Mouse (Mus musculus) limb, embryonic 12.5 days (tissue): ENCODE measurements around the gene Ucp3. TPM values are rescaled to one million over a fixed set of nuclear protein-coding genes. Genes with fewer than 3 reads are reported as not detected.
A peak's percentile ranks its signal among the peaks of the same experiment; 100 is the strongest.
"Not testable (repeated sequence)": the region's sequence is repeated elsewhere in the genome, so short reads cannot be mapped to it uniquely, and the experiment has no call there.

Source experiments
- ATAC-seq: fragments of 200-750 bp; cut with Nextera tagmentation; 2 replicates; pipeline ENCODE4 v1.8.0; 2017; ENCODE audit warnings: low read depth, moderate TSS enrichment; ENCODE audit not compliant: insufficient number of reproducible peaks, insufficient read depth, low FRiP score, low TSS enrichment
- H3K27ac ChIP-seq: fragments of 300-500 bp; sonication (generic); 2 replicates; pipeline ENCODE4 v1.5.1; 2016; ENCODE audit warnings: mild to moderate bottlenecking, moderate library complexity
- H3K27me3 ChIP-seq: fragments of 300-500 bp; sonication (generic); 2 replicates; pipeline ENCODE4 v1.6.1; 2016; ENCODE audit warnings: mild to moderate bottlenecking, moderate library complexity
- H3K36me3 ChIP-seq: fragments of 300-500 bp; sonication (generic); 2 replicates; pipeline ENCODE4 v1.6.1; 2016; ENCODE audit warnings: mild to moderate bottlenecking, moderate library complexity
- H3K4me1 ChIP-seq: fragments of 300-500 bp; sonication (generic); replicated peaks from 2 replicates; pipeline ENCODE4 v1.6.1; 2016
- H3K4me2 ChIP-seq: fragments of 300-500 bp; sonication (generic); 2 replicates; pipeline ENCODE4 v1.6.1; 2016; ENCODE audit warnings: mild to moderate bottlenecking, moderate library complexity
- H3K4me3 ChIP-seq: fragments of 300-500 bp; sonication (generic); replicated peaks from 2 replicates; pipeline ENCODE4 v1.5.1; 2016; ENCODE audit warnings: mild to moderate bottlenecking
- H3K9ac ChIP-seq: fragments of 300-500 bp; sonication (generic); replicated peaks from 2 replicates; pipeline ENCODE4 v1.6.1; 2016; ENCODE audit warnings: mild to moderate bottlenecking, moderate library complexity
- H3K9me3 ChIP-seq: fragments of 300-500 bp; sonication (generic); 2 replicates; pipeline ENCODE4 v1.6.1; 2016; ENCODE audit warnings: mild to moderate bottlenecking, moderate library complexity
- WGBS: fragments of 180-500 bp; shearing (Covaris S2); methylation state at CpG from one replicate; pipeline ENCODE4 v1.1.7; 2016; 5-methylcytosine and 5-hydroxymethylcytosine counted together
- polyA plus RNA-seq: library from polyadenylated mRNA; unstranded; fragments of >200 nt; fragmentation: Nextera tagmentation; extraction: Ambion mirVana; gene quantifications from 2 replicates; pipeline ENCODE4 v1.2.1, GENCODE M21; 2016

Gene Ucp3
- polyA plus RNA-seq, 1 experiment from 2014 or later: not detected

GRCm38 (mm10) chr7:100473846-100474454, 1.2 kb downstream of the Ucp3 start:
- Histone ChIP-seq H3K4me3 (no peak overlapping the region), H3K4me2 (no peak overlapping the region), H3K27me3 (no peaks in the 10 kb centered on the region), H3K4me1 (no peaks in the 10 kb centered on the region), H3K9me3 (no peaks in the 10 kb centered on the region), H3K27ac (no peak overlapping the region), H3K36me3 (peaks cover 25% of the 10 kb centered on the region), H3K9ac (no peak overlapping the region)
- ATAC-seq: no peak
- 81% methylated on average over 9 of the region's 9 CpGs for WGBS

DNA sequence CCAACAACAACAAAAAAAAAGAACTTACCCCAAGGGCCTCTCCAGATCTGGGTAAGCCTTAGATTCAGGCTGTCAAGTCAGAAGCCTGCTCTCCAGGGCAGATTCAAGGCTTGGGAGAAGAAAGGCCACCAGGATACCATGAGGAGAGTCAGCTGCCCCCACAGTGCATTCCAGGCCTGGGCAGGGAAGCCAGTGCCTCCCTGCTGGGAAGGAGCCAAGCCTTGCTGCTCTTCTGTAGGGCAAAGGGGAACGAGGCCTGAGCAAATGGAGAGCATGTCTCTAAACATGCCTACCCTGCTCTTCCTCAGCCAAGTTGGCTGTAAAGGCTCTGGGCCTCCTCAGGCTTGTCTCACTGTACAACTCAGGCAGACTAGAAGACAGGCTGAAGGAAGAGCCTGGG, 1.9 kb downstream of the Ucp3 start:
- no peak overlapping the region for H3K27ac ChIP-seq
- peaks cover 17% of the 10 kb centered on the region for H3K36me3 ChIP-seq
- H3K27me3 ChIP-seq: no peaks in the 10 kb centered on the region
- no peak for ATAC-seq
- no peaks in the 10 kb centered on the region for H3K9me3 ChIP-seq
- no peak overlapping the region for H3K4me3 ChIP-seq
- H3K4me1 ChIP-seq: no peaks in the 10 kb centered on the region
- no peak overlapping the region for H3K4me2 ChIP-seq
- no peak overlapping the region for H3K9ac ChIP-seq
- WGBS: 63% methylated on average over 1 of the region's 1 CpGs

DNA sequence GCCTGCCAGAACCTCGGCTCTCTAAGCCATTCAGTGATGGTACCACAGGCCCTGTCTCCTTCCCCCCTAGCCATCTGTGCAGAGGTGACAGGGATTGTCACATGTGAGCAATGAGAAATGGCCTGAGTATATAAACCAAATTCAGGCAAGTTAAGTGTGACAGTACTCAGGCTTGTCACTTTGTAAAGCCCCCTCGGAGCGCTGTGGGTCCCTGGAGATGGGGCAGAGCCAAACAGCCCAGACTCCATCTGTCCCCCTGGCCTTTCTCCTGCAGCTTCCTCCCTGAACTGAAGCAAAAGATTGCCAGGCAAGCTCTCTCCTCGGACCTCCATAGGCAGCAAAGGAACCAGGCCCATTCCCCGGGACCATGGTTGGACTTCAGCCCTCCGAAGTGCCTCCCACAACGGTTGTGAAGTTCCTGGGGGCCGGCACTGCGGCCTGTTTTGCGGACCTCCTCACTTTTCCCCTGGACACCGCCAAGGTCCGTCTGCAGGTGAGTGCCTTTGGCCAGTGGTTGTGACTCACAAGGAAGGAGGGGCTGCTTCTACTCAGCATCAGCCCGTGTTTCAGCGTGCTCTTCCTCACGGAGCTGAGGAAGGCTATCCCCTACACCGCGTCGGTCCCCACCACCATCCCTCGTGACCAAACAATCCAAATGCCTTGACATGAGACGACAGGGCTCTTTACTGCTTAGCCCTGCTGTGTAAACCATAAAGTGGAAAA, 6.5 kb downstream of the Ucp3 start:
- Histone ChIP-seq H3K9me3 (no peaks in the 10 kb centered on the region), H3K36me3 (no peaks in the 10 kb centered on the region), H3K9ac (no peak overlapping the region), H3K4me1 (no peaks in the 10 kb centered on the region), H3K4me3 (no peak overlapping the region), H3K27me3 (no peaks in the 10 kb centered on the region), H3K27ac (no peak overlapping the region), H3K4me2 (no peak overlapping the region)
- WGBS: 78% methylated on average over 20 of the region's 20 CpGs
- ATAC-seq: no peak

GRCm38 (mm10) chr7:100479823-100480164, 7.0 kb downstream of the Ucp3 start:
- WGBS: 74% methylated on average over 15 of the region's 15 CpGs
- no peaks in the 10 kb centered on the region for H3K36me3 ChIP-seq
- no peak overlapping the region for H3K27ac ChIP-seq
- H3K9ac ChIP-seq: no peak overlapping the region
- no peaks in the 10 kb centered on the region for H3K27me3 ChIP-seq
- H3K9me3 ChIP-seq: no peaks in the 10 kb centered on the region
- no peak for ATAC-seq
- H3K4me2 ChIP-seq: no peak overlapping the region
- no peaks in the 10 kb centered on the region for H3K4me1 ChIP-seq
- H3K4me3 ChIP-seq: no peak overlapping the region

DNA sequence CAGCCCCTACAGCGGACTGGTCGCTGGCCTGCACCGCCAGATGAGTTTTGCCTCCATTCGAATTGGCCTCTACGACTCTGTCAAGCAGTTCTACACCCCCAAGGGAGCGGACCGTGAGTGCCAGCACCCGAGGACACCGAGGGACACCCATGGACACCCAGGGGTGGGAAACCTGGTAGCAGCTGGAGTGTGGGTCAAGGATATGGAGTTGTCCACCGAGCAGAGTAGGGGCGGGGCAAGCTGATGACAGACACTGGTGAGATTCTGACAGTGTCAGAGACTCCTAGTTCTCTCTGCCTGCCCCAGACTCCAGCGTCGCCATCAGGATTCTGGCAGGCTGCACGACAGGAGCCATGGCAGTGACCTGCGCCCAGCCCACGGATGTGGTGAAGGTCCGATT, 7.4 kb downstream of the Ucp3 start:
- no peak overlapping the region for H3K4me2 ChIP-seq
- no peaks in the 10 kb centered on the region for H3K4me1 ChIP-seq
- no peak overlapping the region for H3K4me3 ChIP-seq
- no peaks in the 10 kb centered on the region for H3K27me3 ChIP-seq
- 83% methylated on average over 17 of the region's 17 CpGs for WGBS
- H3K27ac ChIP-seq: no peak overlapping the region
- H3K9ac ChIP-seq: no peak overlapping the region
- no peak for ATAC-seq
- no peaks in the 10 kb centered on the region for H3K36me3 ChIP-seq
- H3K9me3 ChIP-seq: no peaks in the 10 kb centered on the region

- H3K4me1 ChIP-seq, H3K27ac ChIP-seq, H3K9me3 ChIP-seq, H3K4me2 ChIP-seq, H3K4me3 ChIP-seq, ATAC-seq, H3K27me3 ChIP-seq, H3K36me3 ChIP-seq, H3K9ac ChIP-seq: not testable (repeated sequence)
- WGBS: 78% methylated on average over 2 of the region's 2 CpGs
These were observed 9.3 kb downstream of the Ucp3 start for GRCm38 (mm10) chr7:100482046-100482445.

GRCm38 (mm10) chr7:100484493-100484892, 11.7 kb downstream of the Ucp3 start:
- H3K27me3 ChIP-seq: no peaks in the 10 kb centered on the region
- no peaks in the 10 kb centered on the region for H3K36me3 ChIP-seq
- no peak overlapping the region for H3K4me3 ChIP-seq
- no peak overlapping the region for H3K27ac ChIP-seq
- H3K9me3 ChIP-seq: no peaks in the 10 kb centered on the region
- H3K9ac ChIP-seq: no peak overlapping the region
- no peaks in the 10 kb centered on the region for H3K4me1 ChIP-seq
- WGBS: 83% methylated on average over 5 of the region's 5 CpGs
- H3K4me2 ChIP-seq: no peak overlapping the region
- no peak for ATAC-seq

DNA sequence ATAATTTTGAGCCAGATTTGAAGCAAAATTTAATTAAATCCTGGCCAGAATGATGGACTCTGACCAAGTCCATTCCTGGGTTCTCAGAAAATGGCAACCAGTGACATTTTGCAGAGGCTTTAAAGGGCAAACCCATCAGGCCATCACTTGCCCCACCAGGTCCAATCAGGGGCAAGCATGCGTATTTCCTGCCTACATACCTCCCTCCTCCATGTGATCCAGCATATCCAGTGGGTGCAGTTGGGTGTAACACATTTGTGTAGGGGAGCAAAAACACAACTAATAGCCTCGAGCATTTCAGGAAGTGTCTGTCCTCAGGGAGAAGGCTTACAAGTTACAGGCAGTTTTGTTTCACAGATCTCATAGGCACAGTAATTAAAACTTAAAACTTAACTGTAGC, 14.5 kb downstream of the Ucp3 start:
- Histone ChIP-seq H3K4me2 (no peak overlapping the region), H3K4me1 (peaks cover 4% of the 10 kb centered on the region; the same call in 1 of the 2 replicates), H3K4me3 (no peak overlapping the region), H3K27ac (no peak overlapping the region), H3K27me3 (no peaks in the 10 kb centered on the region), H3K9ac (no peak overlapping the region), H3K9me3 (no peaks in the 10 kb centered on the region), H3K36me3 (no peaks in the 10 kb centered on the region)
- no peak for ATAC-seq
- WGBS: 68% methylated on average over 2 of the region's 2 CpGs

GRCm38 (mm10) chr7:100488474-100489048, 15.8 kb downstream of the Ucp3 start:
- no peak overlapping the region for H3K4me2 ChIP-seq
- no peaks in the 10 kb centered on the region for H3K27me3 ChIP-seq
- no peak overlapping the region for H3K9ac ChIP-seq
- no peak for ATAC-seq
- peaks cover 17% of the 10 kb centered on the region for H3K4me1 ChIP-seq
- no peaks in the 10 kb centered on the region for H3K36me3 ChIP-seq
- no peak overlapping the region for H3K4me3 ChIP-seq
- no peak overlapping the region for H3K27ac ChIP-seq
- 50% methylated on average over 10 of the region's 10 CpGs for WGBS
- H3K9me3 ChIP-seq: no peaks in the 10 kb centered on the region

DNA sequence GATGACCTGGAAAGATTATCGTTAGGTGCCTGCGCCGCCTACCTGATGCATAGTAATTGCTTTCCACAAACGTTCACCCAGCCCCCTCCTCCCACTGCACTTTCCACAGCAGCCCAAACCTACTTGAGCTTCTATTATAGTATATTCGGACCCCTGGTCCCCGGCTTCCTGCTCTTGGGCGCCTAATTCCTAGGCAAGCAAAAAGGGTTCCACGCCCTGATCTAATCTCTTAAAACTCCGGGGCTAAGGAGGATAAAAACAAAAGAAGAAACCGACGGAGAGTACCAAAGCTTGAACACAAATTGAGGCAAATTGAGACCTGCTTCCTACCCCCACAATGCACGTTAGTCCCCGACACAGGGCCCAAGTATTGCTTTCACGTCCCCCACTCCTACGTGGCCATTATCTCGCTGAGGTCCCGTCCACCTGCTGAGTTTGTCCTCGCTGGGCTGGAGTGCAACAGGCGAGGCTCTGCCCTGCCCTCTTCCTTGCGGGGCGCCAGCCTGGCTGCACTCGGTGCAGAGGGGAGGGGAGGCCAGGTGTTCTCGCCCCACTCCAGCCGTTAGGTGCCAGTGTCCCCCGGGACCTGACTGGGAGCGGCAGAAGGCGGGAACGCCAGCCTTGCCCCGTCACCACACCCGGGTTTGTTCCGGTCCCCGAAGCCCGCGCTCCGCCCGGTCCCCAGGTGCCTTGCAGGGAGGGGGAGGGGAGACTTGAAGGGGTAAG, 19.8 kb downstream of the Ucp3 start:
- H3K4me1 ChIP-seq: peaks cover 51% of the 10 kb centered on the region
- 1% methylated on average over 36 of the region's 36 CpGs for WGBS
- ATAC-seq: peak; percentile 9; the same call in 1 of the 2 replicates

GRCm38 (mm10) chr7:100493117-100493483, 20.3 kb downstream of the Ucp3 start, which contains the start of gene Ucp2:
Gene Ucp2, plus strand, starts transcription at chr7:100493337.
- peak; percentile 50 for ATAC-seq
- no peaks in the 10 kb centered on the region for H3K27me3 ChIP-seq
- H3K27ac ChIP-seq: peak within 1 kb of the TSS; percentile 81
- peak within 1 kb of the TSS; percentile 57 for H3K9ac ChIP-seq
- H3K4me2 ChIP-seq: peak within 1 kb of the TSS; percentile 94
- H3K4me3 ChIP-seq: peak within 1 kb of the TSS; percentile 54
- peaks cover 14% of the 10 kb centered on the region for H3K36me3 ChIP-seq
- H3K9me3 ChIP-seq: no peaks in the 10 kb centered on the region
- 1% methylated on average over 27 of the region's 27 CpGs for WGBS
- H3K4me1 ChIP-seq: peaks cover 51% of the 10 kb centered on the region

More for the DNA sequence above, 19.8 kb downstream of the Ucp3 start:
- Histone ChIP-seq H3K27me3 (no peaks in the 10 kb centered on the region), H3K4me2 (peak overlapping the region; percentile 94), H3K9me3 (no peaks in the 10 kb centered on the region), H3K27ac (peak overlapping the region; percentile 41; the same call in 1 of the 2 replicates), H3K4me3 (peak overlapping the region; percentile 54), H3K36me3 (peaks cover 9% of the 10 kb centered on the region), H3K9ac (peak overlapping the region; percentile 57; the same call in 1 of the 2 replicates)
